Mouse (Mus musculus) brown adipose tissue, adult 24 weeks (tissue): ENCODE measurements at regions not wholly inside any gene's neighbourhood (a gene's known extent, or its start where the extent isn't known, plus 50 kb on each side); places are given as distances from the start of the nearest gene placed in this dataset.

Experiments
- H3K27ac ChIP-seq: fragments of 200-500 bp; replicated peaks from 2 replicates; pipeline ENCODE4 v1.5.1; 2012; ENCODE audit warnings: low read depth, mild to moderate bottlenecking, low read length
- H3K4me1 ChIP-seq: fragments of 200-500 bp; 2 replicates; pipeline ENCODE4 v1.6.1; 2012; ENCODE audit warnings: low read length, mixed read lengths; ENCODE audit not compliant: control insufficient read depth, insufficient read depth, insufficient read length
- H3K4me3 ChIP-seq: fragments of 200-500 bp; 2 replicates; pipeline ENCODE4 v1.5.1; 2012; ENCODE audit warnings: low read depth, mild to moderate bottlenecking, low read length, moderate library complexity; ENCODE audit not compliant: insufficient read depth

DNA sequence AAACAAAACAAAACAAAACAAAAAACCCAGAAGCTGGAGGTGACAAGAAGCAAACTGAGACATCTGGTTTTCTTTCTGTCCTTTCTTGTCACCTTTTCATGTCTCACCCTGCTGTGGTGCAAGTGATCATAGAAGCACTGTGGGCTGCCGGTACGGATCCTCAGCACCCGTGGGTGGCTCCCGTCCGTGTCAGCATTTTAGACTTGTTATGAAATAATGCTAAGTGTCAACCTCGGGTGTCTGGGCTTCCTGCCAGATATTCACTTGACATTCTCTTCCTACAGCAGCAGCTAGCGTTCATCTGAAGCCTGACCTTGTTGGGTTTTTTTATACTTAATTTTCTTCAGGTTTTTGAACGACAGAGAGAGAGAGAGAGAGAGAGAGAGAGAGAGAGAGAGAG, 404.7 kb downstream of the Pla2g4a start:
- Histone ChIP-seq H3K4me3 (peak overlapping the region; percentile 21; the same call in 1 of the 2 replicates), H3K27ac (no peak overlapping the region), H3K4me1 (no peaks in the 10 kb centered on the region)

DNA sequence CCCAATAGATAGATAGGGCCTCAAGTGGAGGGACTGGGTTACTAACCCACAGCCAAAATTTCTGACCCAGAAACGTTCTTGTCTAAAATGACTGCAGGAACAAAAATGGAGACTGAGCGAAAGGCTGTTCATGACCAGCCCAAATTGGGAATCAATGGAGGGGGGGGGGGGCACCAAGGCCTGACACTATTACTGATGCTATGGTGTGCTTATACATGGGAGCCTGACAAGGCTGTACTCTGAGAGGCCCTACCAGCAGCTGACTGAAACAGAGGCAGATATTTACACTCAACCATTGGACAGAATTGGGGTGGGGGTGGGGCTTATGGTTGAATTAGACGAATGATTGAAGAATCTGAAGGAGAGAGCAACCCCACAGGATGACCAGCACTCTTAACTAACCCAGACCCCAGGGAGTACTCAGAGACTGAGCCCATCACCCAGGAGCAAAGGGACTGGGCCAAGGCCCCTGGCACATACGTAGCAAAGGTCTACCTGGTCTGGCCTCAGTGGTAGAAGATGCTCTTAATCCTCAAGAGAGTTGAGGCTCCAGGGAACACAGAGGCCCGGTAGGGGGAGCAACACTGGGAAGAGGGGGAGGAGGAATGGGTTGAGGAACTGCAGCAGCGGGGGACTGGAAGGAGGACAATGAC, 405.6 kb downstream of the Pla2g4a start:
- no peak overlapping the region for H3K4me3 ChIP-seq
- no peak overlapping the region for H3K27ac ChIP-seq
- no peaks in the 10 kb centered on the region for H3K4me1 ChIP-seq

- H3K4me3 ChIP-seq = no peak overlapping the region
- no peaks in the 10 kb centered on the region for H3K4me1 ChIP-seq
- H3K27ac ChIP-seq = no peak overlapping the region
Measured at GRCm38 (mm10) chr1:149546076-149546475, 415.0 kb downstream of the Pla2g4a start.

DNA sequence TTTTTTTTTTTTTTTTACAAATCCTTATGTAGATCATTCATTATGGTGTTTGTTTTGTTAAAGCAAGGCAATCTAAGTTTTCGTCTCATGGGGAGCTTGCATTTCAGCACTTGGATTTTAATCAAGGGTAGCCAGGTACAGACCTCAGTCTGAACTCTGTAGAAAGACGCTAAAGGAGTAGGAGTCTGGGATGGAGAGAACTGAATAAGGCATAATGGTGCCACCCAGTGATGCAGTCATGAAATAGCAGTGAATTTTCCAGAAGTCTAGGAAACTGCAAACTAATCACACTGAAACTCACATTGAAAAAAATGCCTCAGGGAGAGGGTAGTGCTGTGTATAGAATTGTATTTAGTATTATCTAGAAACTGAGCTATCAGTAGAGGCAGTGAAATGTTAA, 419.7 kb downstream of the Pla2g4a start:
- H3K27ac ChIP-seq = no peak overlapping the region
- no peak overlapping the region for H3K4me3 ChIP-seq
- no peaks in the 10 kb centered on the region for H3K4me1 ChIP-seq

GRCm38 (mm10) chr1:149533651-149534050, 427.4 kb downstream of the Pla2g4a start:
- Histone ChIP-seq H3K27ac (no peak overlapping the region), H3K4me1 (no peaks in the 10 kb centered on the region), H3K4me3 (no peak overlapping the region)
